Mouse (Mus musculus) CH12.LX (cell line): ENCODE data around the gene Pnpla6.

Source experiments
- CTCF ChIP-seq, 2 experiments: IDR thresholded peaks in 1 of 2; conservative IDR thresholded peaks in 1 of 2; 2 replicates each; pipeline ENCODE4 v1.5.1; 2011 to 2012; ENCODE audit warnings: low read depth in 2 of 2, low read length in 2 of 2, improper control_type of control experiment in 1 of 2, inconsistent platforms in 1 of 2, mild to moderate bottlenecking in 1 of 2, moderate library complexity in 1 of 2
- EP300 ChIP-seq: IDR thresholded peaks from 2 replicates; pipeline ENCODE4 v1.6.1; 2011; ENCODE audit warnings: low read length, improper control_type of control experiment
- GABPA ChIP-seq: IDR thresholded peaks from 2 replicates; pipeline ENCODE4 v1.6.1; 2012; ENCODE audit warnings: low read depth, low read length, improper control_type of control experiment, inconsistent platforms; ENCODE audit not compliant: insufficient replicate concordance
- KAT2A ChIP-seq: IDR thresholded peaks from 2 replicates; pipeline ENCODE4 v1.6.1; 2012; ENCODE audit warnings: low read length, improper control_type of control experiment, inconsistent platforms; ENCODE audit not compliant: insufficient replicate concordance
- MXI1 ChIP-seq: IDR thresholded peaks from 2 replicates; pipeline ENCODE4 v1.6.1; 2011; ENCODE audit warnings: mild to moderate bottlenecking, low read depth, low read length, improper control_type of control experiment
- POLR2A ChIP-seq: IDR thresholded peaks from 2 replicates; pipeline ENCODE4 v1.6.1; 2011; ENCODE audit warnings: low read depth, mild to moderate bottlenecking, improper control_type of control experiment, low read length
- SMC3 ChIP-seq: IDR thresholded peaks from 2 replicates; pipeline ENCODE4 v1.6.1; 2011; ENCODE audit warnings: low read depth, low read length, improper control_type of control experiment
- ZNF384 ChIP-seq: IDR thresholded peaks from 2 replicates; pipeline ENCODE4 v1.6.1; 2012; ENCODE audit warnings: low read depth, low read length, improper control_type of control experiment, inconsistent platforms

DNA sequence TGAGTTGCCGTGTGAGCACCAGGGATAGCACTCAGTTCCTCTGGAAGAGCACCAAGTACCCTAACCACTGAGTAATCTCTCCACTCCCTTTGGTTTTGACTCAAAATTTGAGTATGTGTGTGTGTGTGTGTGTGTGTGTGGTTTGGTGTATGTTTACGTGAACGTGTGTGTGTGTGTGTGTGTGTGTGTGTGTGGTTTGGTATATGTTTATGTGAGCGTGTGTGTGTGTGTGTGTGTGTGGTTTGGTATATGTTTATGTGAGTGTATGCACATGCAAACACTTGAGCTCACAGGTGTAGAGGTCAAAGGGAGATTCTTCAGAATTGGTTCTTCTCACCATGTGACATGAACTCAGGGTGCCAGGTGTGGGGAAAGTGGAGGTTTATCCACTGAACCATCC lies 40.9 kb downstream of the Pnpla6 start:
- no peak for TF ChIP-seq CTCF (conservative IDR thresholded peaks at IDR 0.05 in 1 of 2, IDR thresholded peaks at IDR 0.05 in 1 of 2; ENCODE audit: low read depth in 2 of 2, low read length in 2 of 2)
- no peak for TF ChIP-seq MXI1
- no peak for TF ChIP-seq ZNF384
- no peak for TF ChIP-seq KAT2A
- TF ChIP-seq SMC3 = no peak
- TF ChIP-seq GABPA = no peak
- no peak for TF ChIP-seq POLR2A
- no peak for TF ChIP-seq EP300
